In genomic region chr2:3444206-3444605, GRCm38 (mm10) we compare ENCODE assay signal across 27 mouse cellular contexts. TPM values are rescaled to one million over a fixed set of nuclear protein-coding genes. Genes with fewer than 3 reads are reported as not detected.
DNase-seq lines count a peak whose midpoint lies in the region; ATAC-seq and TF ChIP-seq lines count a peak whose summit lies in the region.
"Had no signal": no experiment of that assay in that cellular context is flagged by ENCODE, and none has a peak within 500 bp of the region (broad histone marks: within the 10 kb centered on the region; RNA-seq: fewer than 3 reads in every experiment).

No protein-coding gene starts in this region.

- peaks cover 34% of the 10 kb centered on the region for H3K36me3 ChIP-seq in forebrain, embryonic 14.5 days (ENCODE audit: control insufficient read depth, insufficient read depth, low read length)
- H3K36me3 ChIP-seq in forebrain, postnatal 0 days (ENCODE audit: insufficient read depth) = peaks cover 41% of the 10 kb centered on the region
- H3K36me3 ChIP-seq in lung, embryonic 14.5 days (ENCODE audit: insufficient read depth) = 0 out of 2 replicates have a peak, but pooled peaks cover 3% of the 10 kb centered on the region
- H3K36me3 ChIP-seq: embryonic facial prominence, embryonic 15.5 days; intestine, embryonic 15.5 days; lung, embryonic 15.5 days had no signal

- TF ChIP-seq CTCF in forebrain, postnatal 0 days (IDR thresholded peaks at IDR 0.05; ENCODE audit: low read depth) = no peak
- no peak for TF ChIP-seq CTCF in lung, embryonic 14.5 days (IDR thresholded peaks at IDR 0.05; ENCODE audit: low read depth)

- no peak overlapping the region for H3K9ac ChIP-seq in forebrain, embryonic 14.5 days (ENCODE audit: low read length)
- no peak overlapping the region for H3K9ac ChIP-seq in forebrain, postnatal 0 days
- no peak overlapping the region for H3K9ac ChIP-seq in lung, embryonic 14.5 days
- H3K9ac ChIP-seq: embryonic facial prominence, embryonic 15.5 days; heart, embryonic 13.5 days; hindbrain, embryonic 13.5 days; intestine, embryonic 15.5 days; limb, embryonic 12.5 days; liver, embryonic 12.5 days; lung, embryonic 15.5 days; midbrain, embryonic 13.5 days; neural tube, embryonic 12.5 days had no signal

- H3K4me1 ChIP-seq in forebrain, embryonic 14.5 days (ENCODE audit: control insufficient read depth, insufficient read depth, low read length) = no peaks in the 10 kb centered on the region
- H3K4me1 ChIP-seq in forebrain, postnatal 0 days (ENCODE audit: insufficient read depth) = no peaks in the 10 kb centered on the region
- H3K4me1 ChIP-seq in lung, embryonic 14.5 days (ENCODE audit: insufficient read depth) = no peaks in the 10 kb centered on the region
- H3K4me1 ChIP-seq: embryonic facial prominence, embryonic 15.5 days; heart, embryonic 13.5 days; hindbrain, embryonic 13.5 days; intestine, embryonic 15.5 days; liver, embryonic 12.5 days; lung, embryonic 15.5 days; midbrain, embryonic 13.5 days; neural tube, embryonic 12.5 days had no signal

- H3K4me2 ChIP-seq in forebrain, embryonic 14.5 days (ENCODE audit: low read length) = no peak overlapping the region
- H3K4me2 ChIP-seq in forebrain, postnatal 0 days (ENCODE audit: low read depth) = no peak overlapping the region
- H3K4me2 ChIP-seq in lung, embryonic 14.5 days = no peak overlapping the region
- H3K4me2 ChIP-seq: embryonic facial prominence, embryonic 15.5 days; heart, embryonic 13.5 days; hindbrain, embryonic 13.5 days; intestine, embryonic 15.5 days; limb, embryonic 12.5 days; liver, embryonic 12.5 days; lung, embryonic 15.5 days; midbrain, embryonic 13.5 days; neural tube, embryonic 12.5 days had no signal

- no peaks in the 10 kb centered on the region for H3K9me3 ChIP-seq in forebrain, embryonic 14.5 days (replicated peaks; ENCODE audit: control insufficient read depth, low read length)
- no peaks in the 10 kb centered on the region for H3K9me3 ChIP-seq in forebrain, postnatal 0 days (ENCODE audit: low read length)
- H3K9me3 ChIP-seq in lung, embryonic 14.5 days (ENCODE audit: low read depth, low read length) = no peaks in the 10 kb centered on the region
- H3K9me3 ChIP-seq: embryonic facial prominence, embryonic 15.5 days; heart, embryonic 13.5 days; hindbrain, embryonic 13.5 days; intestine, embryonic 15.5 days; limb, embryonic 12.5 days; liver, embryonic 12.5 days; lung, embryonic 15.5 days; midbrain, embryonic 13.5 days; neural tube, embryonic 12.5 days had no signal

- H3K27ac ChIP-seq in forebrain, embryonic 14.5 days (ENCODE audit: low read depth, low read length) = no peak overlapping the region
- no peak overlapping the region for H3K27ac ChIP-seq in forebrain, postnatal 0 days (ENCODE audit: low read depth, low read length)
- H3K27ac ChIP-seq in lung, embryonic 14.5 days (ENCODE audit: low read depth) = no peak overlapping the region
- H3K27ac ChIP-seq: embryonic facial prominence, embryonic 15.5 days; heart, embryonic 13.5 days; hindbrain, embryonic 13.5 days; intestine, embryonic 15.5 days; limb, embryonic 12.5 days; liver, embryonic 12.5 days; lung, embryonic 15.5 days; midbrain, embryonic 13.5 days; neural tube, embryonic 12.5 days had no signal

- WGBS in forebrain, embryonic 14.5 days = 65% methylated on average over 7 of the region's 7 CpGs
- 59% methylated on average over 7 of the region's 7 CpGs for WGBS in forebrain, postnatal 0 days
- 63% methylated on average over 7 of the region's 7 CpGs for WGBS in lung, embryonic 14.5 days

- DNase-seq in forebrain, embryonic 14.5 days (ENCODE audit: low spot score) = peak; percentile 32
- DNase-seq in forebrain, postnatal 0 days = no peak
- DNase-seq in lung, embryonic 14.5 days = peak; percentile 14
- no peak for DNase-seq in lung, postnatal 25 days (ENCODE audit: low spot score)
- DNase-seq in brain, adult 2 months (ENCODE audit: low read depth, low spot score) = peak; percentile 17
- DNase-seq in cerebellum, postnatal 14 days = peak; percentile 29 to 36
- no peak for DNase-seq in adrenal gland, adult 2 months
- no peak for DNase-seq in embryo, embryonic 10 days (ENCODE audit: low spot score)
- DNase-seq: adrenal gland, postnatal 36 days; B cell, adult 2 months; kidney, postnatal 36 days; thymus, postnatal 25 days had no signal

- ATAC-seq in forebrain, embryonic 14.5 days = no peak
- ATAC-seq in forebrain, postnatal 0 days = no peak
- no peak for ATAC-seq in lung, embryonic 14.5 days (ENCODE audit: insufficient read depth)
- ATAC-seq: intestine, embryonic 15.5 days; liver, embryonic 12.5 days; midbrain, embryonic 13.5 days had no signal

- H3K27me3 ChIP-seq in forebrain, embryonic 14.5 days (replicated peaks; ENCODE audit: control insufficient read depth, insufficient read depth, low read length) = no peaks in the 10 kb centered on the region
- H3K27me3 ChIP-seq in forebrain, postnatal 0 days (ENCODE audit: insufficient read depth, low read length) = no peaks in the 10 kb centered on the region
- H3K27me3 ChIP-seq in lung, embryonic 14.5 days (ENCODE audit: insufficient read depth, low read length) = no peaks in the 10 kb centered on the region
- H3K27me3 ChIP-seq: embryonic facial prominence, embryonic 15.5 days; heart, embryonic 13.5 days; hindbrain, embryonic 13.5 days; intestine, embryonic 15.5 days; limb, embryonic 12.5 days; liver, embryonic 12.5 days; lung, embryonic 15.5 days; midbrain, embryonic 13.5 days; neural tube, embryonic 12.5 days had no signal

- H3K4me3 ChIP-seq in forebrain, embryonic 14.5 days (ENCODE audit: low read depth, low read length) = no peak overlapping the region
- no peak overlapping the region for H3K4me3 ChIP-seq in forebrain, postnatal 0 days (ENCODE audit: low read depth, low read length)
- no peak overlapping the region for H3K4me3 ChIP-seq in lung, embryonic 14.5 days (ENCODE audit: low read depth, low read length)
- H3K4me3 ChIP-seq: embryonic facial prominence, embryonic 15.5 days; heart, embryonic 13.5 days; hindbrain, embryonic 13.5 days; intestine, embryonic 15.5 days; limb, embryonic 12.5 days; liver, embryonic 12.5 days; lung, embryonic 15.5 days; midbrain, embryonic 13.5 days; neural tube, embryonic 12.5 days had no signal

RNA-seq across cellular contexts. Expression of gene Dclre1c, which starts 20.3 kb away (rescaled TPM):
- polyA plus RNA-seq in forebrain, embryonic 14.5 days (2014; fragmentation: Nextera tagmentation; extraction: Ambion mirVana) = 7.3 and 7.8 TPM in 2 replicates
- total RNA-seq in forebrain, postnatal 0 days (2014; rRNA removed) = 8.6 and 9.5 TPM in 2 replicates
- polyA plus RNA-seq in forebrain, postnatal 0 days (2015; fragmentation: Nextera tagmentation; extraction: Ambion mirVana) = 4.1 and 6.8 TPM in 2 replicates
- polyA plus RNA-seq in lung, embryonic 14.5 days (2014; fragmentation: Nextera tagmentation; extraction: Ambion mirVana) = 5.8 and 5.9 TPM in 2 replicates
- total RNA-seq in adrenal gland, adult 2 months (2021) = 1 to 10 TPM; 7.1 to 7.3 TPM
- 1.2 and 1.6 TPM in 2 replicates for polyA plus RNA-seq in adrenal gland, adult 2 months (2012; rRNA removed)

RNA-seq across cellular contexts. Expression of gene Meig1, which starts 21.8 kb away (rescaled TPM):
- 5.7 and 6.3 TPM in 2 replicates for polyA plus RNA-seq in forebrain, embryonic 14.5 days (2014; fragmentation: Nextera tagmentation; extraction: Ambion mirVana)
- 6.4 and 13.2 TPM in 2 replicates for total RNA-seq in forebrain, postnatal 0 days (2014; rRNA removed)
- 20.8 and 25.3 TPM in 2 replicates for polyA plus RNA-seq in forebrain, postnatal 0 days (2015; fragmentation: Nextera tagmentation; extraction: Ambion mirVana)
- 0.73 TPM in 1 of 2 replicates, not detected in the other for polyA plus RNA-seq in lung, embryonic 14.5 days (2014; fragmentation: Nextera tagmentation; extraction: Ambion mirVana)
- not detected for total RNA-seq in adrenal gland, adult 2 months (2021)
- not detected in 2 replicates for polyA plus RNA-seq in adrenal gland, adult 2 months (2012; rRNA removed)
- total RNA-seq: gastrocnemius, adult 8-10 months; granulocyte monocyte progenitor cell, adult 5-6 weeks; megakaryocyte, adult 5-6 weeks had no signal
- polyA plus RNA-seq: heart, embryonic 13.5 days; intestine, embryonic 15.5 days; kidney, embryonic 14.5 days; limb, embryonic 12.5 days; small intestine, adult 2 months had no signal

RNA-seq across cellular contexts. Expression of gene Suv39h2, which starts 30.6 kb away (rescaled TPM):
- 19.1 and 21.4 TPM in 2 replicates for polyA plus RNA-seq in forebrain, embryonic 14.5 days (2014; fragmentation: Nextera tagmentation; extraction: Ambion mirVana)
- 6.8 and 12.1 TPM in 2 replicates for total RNA-seq in forebrain, postnatal 0 days (2014; rRNA removed)
- polyA plus RNA-seq in forebrain, postnatal 0 days (2015; fragmentation: Nextera tagmentation; extraction: Ambion mirVana) = 7.6 and 8.8 TPM in 2 replicates
- polyA plus RNA-seq in lung, embryonic 14.5 days (2014; fragmentation: Nextera tagmentation; extraction: Ambion mirVana) = 24.3 and 25.0 TPM in 2 replicates
- total RNA-seq in adrenal gland, adult 2 months (2021) = 1 to 10 TPM; 1.1 to 1.9 TPM
- polyA plus RNA-seq in adrenal gland, adult 2 months (2012; rRNA removed) = 0.85 and 1.3 TPM in 2 replicates

RNA-seq across cellular contexts. Expression of gene Olah, which starts 47.2 kb away (rescaled TPM):
- polyA plus RNA-seq in forebrain, embryonic 14.5 days (2014; fragmentation: Nextera tagmentation; extraction: Ambion mirVana) = not detected in 2 replicates
- not detected in 2 replicates for total RNA-seq in forebrain, postnatal 0 days (2014; rRNA removed)
- polyA plus RNA-seq in forebrain, postnatal 0 days (2015; fragmentation: Nextera tagmentation; extraction: Ambion mirVana) = 0.13 TPM in 1 of 2 replicates, not detected in the other
- polyA plus RNA-seq in lung, embryonic 14.5 days (2014; fragmentation: Nextera tagmentation; extraction: Ambion mirVana) = not detected in 2 replicates
- total RNA-seq in adrenal gland, adult 2 months (2021) = under 1 TPM; 0.26 to 0.45 TPM
- polyA plus RNA-seq in adrenal gland, adult 2 months (2012; rRNA removed) = not detected in 2 replicates
- total RNA-seq: gastrocnemius, adult 8-10 months; granulocyte monocyte progenitor cell, adult 5-6 weeks; heart, postnatal 25 days; megakaryocyte, adult 5-6 weeks had no signal
- polyA plus RNA-seq: heart, embryonic 13.5 days; hindbrain, embryonic 13.5 days; intestine, embryonic 15.5 days; kidney, embryonic 14.5 days; limb, embryonic 12.5 days; liver, embryonic 12.5 days; lung, embryonic 15.5 days; midbrain, embryonic 13.5 days; neural tube, embryonic 12.5 days; small intestine, adult 2 months had no signal

Comparison
In these comparisons a context has a peak if more than half of its experiments do, and no peak if none do; other contexts are left out.
1. DNase-seq: peak in forebrain, embryonic 14.5 days (single experiment), lung, embryonic 14.5 days (single experiment), brain, adult 2 months (single experiment) and cerebellum, postnatal 14 days (2 of 2); none in forebrain, postnatal 0 days (single experiment), lung, postnatal 25 days (single experiment), adrenal gland, adult 2 months (single experiment) and embryo, embryonic 10 days (single experiment).